Mouse (Mus musculus): ENCODE results near the gene Ifnar2.

The Ifnar2 gene

DNA sequence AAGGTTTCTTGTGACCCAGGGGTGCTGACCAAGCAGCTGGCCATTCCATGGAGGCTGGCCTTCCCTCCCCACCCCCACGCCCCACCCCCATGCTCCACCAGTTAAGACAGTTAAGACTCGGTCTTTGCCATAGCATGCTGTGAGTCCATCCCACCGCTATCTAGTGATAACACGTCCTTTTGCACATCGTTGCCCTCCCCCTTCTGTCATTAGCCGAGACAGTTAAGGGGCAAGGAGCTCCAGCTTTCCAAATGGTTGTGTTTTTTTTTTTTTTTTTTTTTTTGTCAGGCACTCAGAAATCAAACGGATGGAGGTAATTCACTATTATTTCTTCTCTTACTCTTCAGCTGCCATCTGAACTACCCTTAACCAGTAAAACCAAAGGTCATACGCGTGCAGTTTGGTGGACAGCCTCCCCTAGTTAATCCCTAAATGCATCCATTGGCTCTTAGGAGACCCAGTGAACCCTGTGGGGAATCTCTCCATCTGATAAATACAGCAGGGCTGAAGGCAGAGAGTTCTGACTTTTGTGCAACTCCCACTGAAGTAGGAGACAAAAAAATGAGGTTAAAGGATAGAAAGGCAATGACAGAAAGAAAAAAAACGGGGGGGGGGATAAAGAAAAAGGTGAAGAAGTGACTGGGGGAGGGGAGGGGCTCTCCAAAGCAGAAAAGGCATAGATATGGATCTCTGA lies 24.4 kb downstream of the Ifnar2 start:
- no peak for TF ChIP-seq GATA4 (IDR thresholded peaks at IDR 0.05; ENCODE audit: insufficient replicate concordance, low read length)

DNA sequence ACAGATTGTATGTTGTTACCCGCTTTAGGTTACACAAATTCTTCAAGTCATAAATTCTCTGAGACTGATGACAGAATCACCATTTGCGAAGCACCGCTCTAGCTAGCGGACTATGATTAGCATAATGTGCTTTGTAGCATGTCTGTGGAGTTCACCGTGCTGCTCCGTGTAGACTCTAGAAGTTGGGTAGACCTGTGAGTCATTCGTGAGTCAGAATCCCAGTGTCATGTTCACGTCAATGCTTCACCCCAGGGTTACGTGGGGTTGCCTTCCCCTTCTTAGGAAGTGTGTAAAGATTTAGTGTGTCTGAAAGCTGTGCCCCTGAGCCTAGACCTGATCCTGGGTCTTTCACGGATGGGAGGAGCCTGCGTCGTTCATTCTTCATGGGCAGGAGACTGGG lies 25.4 kb downstream of the Ifnar2 start:
- TF ChIP-seq GATA4 (IDR thresholded peaks at IDR 0.05; ENCODE audit: insufficient replicate concordance, low read length) = no peak

DNA sequence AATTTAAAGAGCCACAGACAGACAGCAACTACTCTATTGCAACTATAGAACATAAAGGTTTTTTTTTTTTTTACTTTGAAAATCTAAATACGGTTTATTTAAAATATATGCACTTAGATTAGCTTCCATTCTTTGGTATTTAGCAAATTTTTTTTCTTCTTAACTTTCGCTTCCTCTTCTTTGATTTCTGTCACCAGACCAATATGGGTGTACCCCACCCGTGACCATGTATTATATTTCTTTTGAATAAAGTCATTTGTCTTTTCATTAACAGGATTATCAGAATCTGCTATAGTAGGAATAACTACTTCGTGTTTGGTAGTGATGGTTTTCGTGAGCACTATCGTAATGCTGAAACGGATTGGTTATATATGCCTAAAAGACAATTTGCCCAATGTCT lies 26.4 kb downstream of the Ifnar2 start:
- no peak for TF ChIP-seq GATA4 (IDR thresholded peaks at IDR 0.05; ENCODE audit: insufficient replicate concordance, low read length)

DNA sequence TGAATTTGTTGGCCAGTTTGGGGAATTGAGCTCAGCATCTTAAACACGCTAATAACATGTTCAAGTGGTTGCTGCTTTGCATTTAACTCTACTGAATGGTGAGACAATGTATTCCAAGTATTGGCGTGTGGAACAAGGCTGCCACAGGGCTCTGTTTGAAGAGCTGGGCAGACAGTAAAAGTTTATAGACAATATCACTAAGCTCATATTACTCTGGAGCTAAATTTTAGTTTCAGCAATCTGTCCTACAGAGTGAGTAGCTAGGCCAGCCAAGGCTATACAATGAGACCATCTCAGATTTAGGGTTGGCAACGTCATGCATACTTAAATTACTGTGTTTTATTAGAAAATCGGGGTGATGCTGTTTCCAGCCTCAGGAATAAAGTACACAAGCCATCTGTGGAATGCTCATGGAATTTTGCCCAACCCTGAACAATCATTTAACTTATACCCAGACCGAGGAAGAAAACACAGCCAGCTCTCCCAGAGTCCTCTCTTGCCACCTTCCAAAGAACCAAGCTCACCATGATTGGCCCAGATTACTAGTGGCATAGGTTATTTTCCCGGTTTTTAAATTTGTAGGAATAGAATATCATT lies 29.1 kb downstream of the Ifnar2 start:
- TF ChIP-seq GATA4 (IDR thresholded peaks at IDR 0.05; ENCODE audit: insufficient replicate concordance, low read length) = no peak

DNA sequence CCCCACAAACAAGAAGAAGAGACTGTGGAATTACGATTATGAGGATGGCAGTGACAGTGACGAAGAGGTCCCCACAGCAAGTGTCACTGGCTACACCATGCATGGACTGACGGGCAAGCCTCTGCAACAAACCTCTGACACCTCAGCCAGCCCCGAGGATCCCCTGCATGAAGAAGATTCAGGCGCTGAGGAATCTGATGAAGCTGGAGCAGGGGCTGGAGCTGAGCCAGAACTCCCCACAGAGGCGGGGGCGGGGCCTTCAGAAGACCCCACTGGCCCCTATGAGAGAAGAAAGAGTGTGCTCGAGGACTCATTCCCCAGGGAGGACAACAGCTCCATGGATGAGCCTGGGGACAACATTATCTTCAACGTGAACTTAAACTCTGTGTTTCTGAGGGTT lies 31.2 kb downstream of the Ifnar2 start:
- no peak for TF ChIP-seq GATA4 (IDR thresholded peaks at IDR 0.05; ENCODE audit: insufficient replicate concordance, low read length)

DNA sequence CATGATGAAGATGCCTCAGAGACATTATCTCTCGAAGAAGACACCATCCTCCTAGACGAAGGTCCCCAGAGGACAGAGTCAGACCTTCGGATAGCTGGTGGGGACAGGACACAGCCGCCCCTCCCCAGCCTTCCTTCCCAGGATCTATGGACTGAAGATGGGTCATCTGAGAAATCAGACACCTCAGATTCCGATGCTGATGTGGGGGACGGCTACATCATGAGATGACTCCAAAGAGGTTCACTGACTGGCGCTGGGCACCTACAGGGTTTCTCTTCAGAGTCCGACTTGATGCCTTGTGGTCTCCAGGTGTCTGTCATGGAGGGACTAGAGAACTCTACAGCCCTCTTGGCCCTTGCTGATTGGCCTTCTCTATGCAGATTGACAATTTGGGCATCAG lies 31.6 kb downstream of the Ifnar2 start:
- no peak for TF ChIP-seq GATA4 (IDR thresholded peaks at IDR 0.05; ENCODE audit: insufficient replicate concordance, low read length)

DNA sequence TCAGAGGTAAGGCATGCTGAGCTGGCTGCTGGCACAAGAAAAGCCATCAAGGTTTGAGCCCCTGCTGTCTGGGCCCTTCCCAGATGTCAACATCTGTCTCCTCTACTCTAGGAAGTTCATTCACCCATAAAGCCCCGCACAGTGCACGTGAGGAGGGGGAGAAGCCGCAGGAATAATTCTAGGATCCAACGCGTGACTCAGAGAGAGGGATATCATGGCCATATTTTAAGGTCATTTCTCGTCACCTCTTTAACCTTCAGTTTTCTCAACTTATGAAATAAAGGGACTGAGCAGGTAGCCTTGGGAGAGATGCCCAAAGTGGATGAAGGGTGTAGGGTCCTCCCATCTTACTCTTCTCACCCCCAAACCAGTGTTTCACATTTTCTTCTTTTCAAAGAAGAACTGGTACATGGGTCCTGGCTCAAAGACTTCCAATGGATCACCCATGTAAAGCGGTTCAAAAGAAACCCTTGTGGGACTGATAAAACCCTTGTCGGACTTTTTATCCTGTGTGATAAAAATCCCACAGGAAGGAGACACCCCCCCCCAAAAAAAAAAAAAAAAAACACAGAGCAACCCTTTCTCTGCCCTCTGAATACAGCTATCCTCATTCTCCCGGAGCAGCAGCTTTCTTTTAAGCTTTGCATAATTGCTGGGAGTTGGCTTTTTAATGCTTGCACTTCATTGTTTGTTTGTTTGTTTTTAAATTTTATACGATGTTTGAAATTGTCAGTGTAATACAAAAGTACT lies 32.4 kb downstream of the Ifnar2 start:
- no peak for TF ChIP-seq GATA4 (IDR thresholded peaks at IDR 0.05; ENCODE audit: insufficient replicate concordance, low read length)

DNA sequence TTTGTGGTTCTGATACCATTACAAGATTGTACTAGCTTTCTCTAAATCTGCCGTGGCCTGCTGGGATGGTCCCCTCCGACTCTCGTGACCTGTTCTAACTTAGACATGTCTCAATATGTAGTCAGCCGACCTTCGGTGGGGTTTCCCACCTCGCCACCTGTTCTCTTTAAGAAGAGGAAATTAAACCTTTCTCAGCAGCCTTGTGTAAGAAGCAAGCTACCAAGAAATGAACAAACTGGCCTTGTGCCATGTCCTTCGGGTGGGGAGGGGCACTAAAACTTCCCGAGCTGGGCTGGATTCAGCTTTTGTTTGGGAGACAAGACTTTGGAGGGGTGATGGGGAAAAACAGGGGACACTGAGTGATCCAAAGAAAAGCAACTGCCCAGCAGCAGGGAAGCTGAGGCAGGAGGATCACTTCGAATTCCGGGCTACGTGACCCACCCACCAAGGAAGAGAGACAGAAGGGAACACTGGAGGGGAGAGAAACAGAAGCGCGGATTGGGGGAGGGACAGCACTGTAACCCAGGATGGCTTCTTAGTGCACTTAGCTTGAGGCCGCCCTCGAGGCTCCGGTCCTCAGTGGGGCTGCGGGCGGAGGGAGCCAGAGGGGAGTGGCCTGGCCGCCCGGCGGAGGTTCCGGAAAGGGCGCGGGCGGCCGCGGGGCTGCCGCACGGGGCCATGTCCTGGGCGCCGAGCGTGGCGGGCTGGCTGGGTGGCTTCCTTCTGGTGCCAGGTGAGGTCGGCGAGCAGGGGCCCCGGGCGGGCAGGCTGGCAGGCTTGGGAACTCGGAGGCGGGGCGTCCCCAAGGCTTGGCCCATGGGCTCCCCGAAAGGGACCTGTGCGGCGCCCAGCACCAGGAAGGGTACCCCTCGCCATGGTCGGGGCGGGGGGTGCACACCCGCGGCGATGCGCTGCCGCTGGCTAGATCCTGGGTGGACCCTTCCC lies 33.3 kb downstream of the Ifnar2 start, which contains the start of gene Il10rb:
Il10rb (plus strand) TSS at position 525 of the 945 bp plus-strand sequence.
- no peak; the same call in 1 of the 2 replicates for TF ChIP-seq GATA4 (IDR thresholded peaks at IDR 0.05; ENCODE audit: insufficient replicate concordance, low read length)

DNA sequence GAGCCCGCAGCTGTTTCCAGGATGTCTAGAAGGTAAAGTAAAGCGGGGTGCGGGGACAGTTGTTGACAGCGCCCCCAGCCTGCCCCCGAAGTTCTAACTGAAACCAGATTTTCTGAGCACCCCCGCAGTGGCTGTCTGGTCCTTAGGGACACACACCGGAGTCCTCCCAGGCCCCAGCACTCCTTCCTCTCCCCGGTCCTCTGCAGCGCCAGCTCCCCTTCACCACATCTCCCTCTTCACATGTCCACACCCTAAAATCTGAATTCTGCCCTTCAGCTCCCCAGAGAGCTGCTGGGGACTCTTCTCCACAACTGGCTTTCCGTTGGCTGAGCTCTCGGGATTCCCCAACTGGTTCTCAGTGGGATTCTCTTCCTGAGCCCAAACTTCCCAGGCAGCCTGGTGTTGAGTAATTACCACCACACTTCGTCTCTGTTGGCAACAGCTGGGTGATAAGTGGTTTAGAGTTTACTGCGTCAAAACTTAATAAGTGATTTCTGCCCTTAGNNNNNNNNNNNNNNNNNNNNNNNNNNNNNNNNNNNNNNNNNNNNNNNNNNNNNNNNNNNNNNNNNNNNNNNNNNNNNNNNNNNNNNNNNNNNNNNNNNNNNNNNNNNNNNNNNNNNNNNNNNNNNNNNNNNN lies 34.1 kb downstream of the Ifnar2 start:
- no peak for TF ChIP-seq GATA4 (IDR thresholded peaks at IDR 0.05; ENCODE audit: insufficient replicate concordance, low read length)

DNA sequence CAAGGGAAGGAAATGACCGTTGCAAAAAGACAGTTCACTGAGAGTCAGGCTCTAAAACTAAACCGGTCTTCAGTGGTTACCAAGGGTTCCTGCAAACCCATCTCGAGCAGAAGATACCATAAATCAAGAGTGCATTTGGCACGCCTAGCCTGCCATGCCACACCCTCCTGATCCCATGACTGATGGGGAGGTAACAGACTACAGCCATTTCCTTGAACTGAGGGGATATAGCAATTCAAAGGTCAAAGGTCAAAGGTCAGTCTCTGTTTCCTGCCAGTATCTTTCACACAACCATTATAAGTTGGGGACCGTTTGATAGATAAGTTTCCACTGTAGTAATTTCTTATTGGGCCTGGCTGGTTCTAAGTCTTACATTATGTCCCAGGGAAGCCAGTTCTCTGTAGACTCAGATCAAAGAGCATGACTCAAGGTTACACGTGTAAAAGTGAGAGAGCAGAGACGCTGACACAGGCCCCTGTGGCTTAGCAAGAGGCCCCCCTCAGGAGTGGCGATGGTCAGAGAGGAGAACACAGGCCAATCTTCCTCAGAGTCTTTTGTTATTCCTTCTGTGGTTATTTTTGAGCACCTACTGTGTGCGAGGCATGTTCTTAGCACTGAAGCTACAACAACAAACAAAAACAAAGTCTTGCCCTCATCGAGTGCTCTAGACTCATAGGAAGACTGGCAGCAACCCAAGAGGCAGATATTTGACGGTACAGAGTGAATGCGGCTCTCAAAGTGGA lies 40.7 kb downstream of the Ifnar2 start:
- TF ChIP-seq GATA4 (IDR thresholded peaks at IDR 0.05; ENCODE audit: insufficient replicate concordance, low read length) = peak; percentile 60; the same call in 1 of the 2 replicates

DNA sequence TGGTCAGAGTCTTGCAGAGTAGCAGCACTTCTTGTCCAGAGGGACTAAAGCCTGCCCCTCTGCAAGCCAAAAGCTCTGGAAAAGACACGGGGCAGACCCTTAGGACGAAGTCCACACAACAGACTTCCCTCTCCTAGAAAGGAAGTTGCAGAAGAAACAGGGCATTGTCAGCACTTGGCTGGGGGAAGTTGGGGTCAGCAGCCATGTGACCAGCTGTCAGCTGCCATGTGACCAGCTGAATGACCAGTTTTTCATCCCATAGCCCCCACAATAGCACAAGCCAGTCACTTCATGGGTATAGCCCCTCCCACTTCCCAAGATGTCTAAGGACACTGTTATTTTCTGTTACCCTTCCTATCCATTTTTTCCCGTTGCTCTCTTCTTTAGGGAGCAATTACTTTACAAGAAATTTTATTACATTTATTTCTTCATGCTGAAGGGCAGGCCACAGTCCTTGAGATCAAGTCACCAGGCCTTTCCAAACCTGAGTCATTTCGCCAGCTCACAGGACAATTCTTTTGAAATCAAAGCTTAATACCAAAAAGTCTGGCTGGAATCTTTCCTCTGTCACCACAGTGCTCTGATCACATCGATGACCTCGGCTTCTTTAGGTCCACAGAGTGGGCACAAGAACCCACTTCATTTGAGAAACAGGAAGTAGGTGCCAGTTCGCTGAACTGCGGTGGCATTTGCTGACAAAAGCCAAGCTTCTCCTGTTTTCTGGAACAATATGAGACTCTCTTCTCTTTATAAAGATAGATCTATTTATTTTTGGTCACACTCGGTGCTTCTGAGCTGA lies 43.0 kb downstream of the Ifnar2 start:
- no peak for TF ChIP-seq GATA4 (IDR thresholded peaks at IDR 0.05; ENCODE audit: insufficient replicate concordance, low read length)

DNA sequence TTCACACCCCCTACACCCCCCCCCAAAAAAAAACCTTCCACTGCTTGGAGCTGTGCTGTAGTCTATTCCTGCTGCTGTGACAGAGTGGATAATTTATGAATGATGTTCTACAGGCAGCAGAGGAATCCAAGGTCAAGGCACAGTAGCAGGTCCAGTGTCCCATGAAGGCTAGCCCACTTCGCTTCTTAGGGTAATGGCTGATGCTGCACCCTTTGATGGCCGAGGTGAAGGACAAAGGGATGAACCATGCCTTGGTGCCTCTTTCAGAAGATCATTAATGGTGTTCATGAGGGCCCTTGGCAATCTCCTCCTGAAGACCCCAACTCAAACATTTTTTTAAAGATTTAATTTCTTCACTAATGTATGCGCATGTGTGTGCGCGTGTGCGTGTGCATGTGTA lies 43.8 kb downstream of the Ifnar2 start:
- no peak for TF ChIP-seq GATA4 (IDR thresholded peaks at IDR 0.05; ENCODE audit: insufficient replicate concordance, low read length)

DNA sequence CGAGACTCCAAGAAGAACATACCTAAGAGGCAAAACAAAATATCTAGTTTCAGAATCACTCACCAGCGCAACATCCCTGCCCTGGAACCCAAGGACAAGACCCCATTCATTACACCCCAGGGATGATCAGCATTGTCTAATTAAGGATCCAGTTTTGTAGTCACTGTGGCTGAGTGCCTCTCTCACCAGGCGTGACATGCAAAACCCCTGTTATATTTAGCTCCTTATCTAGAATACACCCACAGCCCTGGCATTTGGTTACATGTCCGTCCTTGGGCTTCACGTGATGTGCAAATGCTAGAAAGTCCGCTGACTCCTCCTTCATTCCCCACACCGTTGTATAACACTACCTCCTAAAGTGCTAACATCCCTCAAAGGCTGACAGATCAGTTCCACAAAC lies 44.4 kb downstream of the Ifnar2 start:
- TF ChIP-seq GATA4 (IDR thresholded peaks at IDR 0.05; ENCODE audit: insufficient replicate concordance, low read length) = no peak
